Mouse (Mus musculus): ENCODE measurements around the gene Tmem40. TPM values are rescaled to one million over a fixed set of nuclear protein-coding genes. Genes with fewer than 3 reads are reported as not detected.

Gene Tmem40
- polyA plus RNA-seq, 1 experiment from 2014 or later, result 4.4 TPM

GRCm38 (mm10) chr6:115730560-115731342, 31.5 kb downstream of the Tmem40 start:
- Histone ChIP-seq H3K27me3 (ENCODE audit: control insufficient read depth, insufficient read depth, low read length) (no peaks in the 10 kb centered on the region), H3K4me3 (ENCODE audit: low read depth, low read length) (no peak overlapping the region), H3K4me1 (ENCODE audit: control insufficient read depth, insufficient read depth, low read length) (peaks cover 3% of the 10 kb centered on the region; the same call in 1 of the 2 replicates), H3K36me3 (ENCODE audit: control insufficient read depth, insufficient read depth, low read length) (no peaks in the 10 kb centered on the region), H3K27ac (ENCODE audit: low read depth, low read length) (no peak overlapping the region), H3K4me2 (no peak overlapping the region), H3K9ac (ENCODE audit: low read depth, low read length) (no peak overlapping the region), H3K9me3 (replicated peaks; ENCODE audit: control insufficient read depth, low read length) (peaks cover 6% of the 10 kb centered on the region; the same call in 1 of the 2 replicates)
- WGBS (ENCODE audit: insufficient replicate concordance), result 55% methylated on average over 20 of the region's 20 CpGs
- ATAC-seq (replicated peaks; ENCODE audit: insufficient number of reproducible peaks, low FRiP score, low TSS enrichment), result no peak

GRCm38 (mm10) chr6:115727570-115727969, 34.6 kb downstream of the Tmem40 start:
- Histone ChIP-seq H3K36me3 (ENCODE audit: control insufficient read depth, insufficient read depth, low read length) (no peaks in the 10 kb centered on the region), H3K4me1 (ENCODE audit: control insufficient read depth, insufficient read depth, low read length) (peaks cover 7% of the 10 kb centered on the region), H3K9me3 (replicated peaks; ENCODE audit: control insufficient read depth, low read length) (0 out of 2 replicates have a peak, but pooled peaks cover 6% of the 10 kb centered on the region), H3K4me3 (ENCODE audit: low read depth, low read length) (no peak overlapping the region), H3K4me2 (no peak overlapping the region), H3K27ac (ENCODE audit: low read depth, low read length) (no peak overlapping the region), H3K9ac (ENCODE audit: low read depth, low read length) (no peak overlapping the region), H3K27me3 (ENCODE audit: control insufficient read depth, insufficient read depth, low read length) (no peaks in the 10 kb centered on the region)
- WGBS (ENCODE audit: insufficient replicate concordance), result 50% methylated on average over 2 of the region's 2 CpGs
- ATAC-seq (replicated peaks; ENCODE audit: insufficient number of reproducible peaks, low FRiP score, low TSS enrichment), result no peak

- Histone ChIP-seq H3K36me3 (ENCODE audit: control insufficient read depth, insufficient read depth, low read length) (no peaks in the 10 kb centered on the region), H3K4me1 (ENCODE audit: control insufficient read depth, insufficient read depth, low read length) (peaks cover 10% of the 10 kb centered on the region), H3K4me3 (ENCODE audit: low read depth, low read length) (no peak overlapping the region), H3K9me3 (replicated peaks; ENCODE audit: control insufficient read depth, low read length) (0 out of 2 replicates have a peak, but pooled peaks cover 6% of the 10 kb centered on the region), H3K4me2 (no peak overlapping the region), H3K9ac (ENCODE audit: low read depth, low read length) (no peak overlapping the region), H3K27me3 (ENCODE audit: control insufficient read depth, insufficient read depth, low read length) (no peaks in the 10 kb centered on the region), H3K27ac (ENCODE audit: low read depth, low read length) (no peak overlapping the region)
- no peak for ATAC-seq (replicated peaks; ENCODE audit: insufficient number of reproducible peaks, low FRiP score, low TSS enrichment)
- WGBS (ENCODE audit: insufficient replicate concordance), result 73% methylated on average over 1 of the region's 1 CpGs
These were observed 35.1 kb downstream of the Tmem40 start for GRCm38 (mm10) chr6:115727108-115727507.

- Histone ChIP-seq H3K27me3 (ENCODE audit: control insufficient read depth, insufficient read depth, low read length) (no peaks in the 10 kb centered on the region), H3K9me3 (replicated peaks; ENCODE audit: control insufficient read depth, low read length) (0 out of 2 replicates have a peak, but pooled peaks cover 2% of the 10 kb centered on the region), H3K9ac (ENCODE audit: low read depth, low read length) (no peak overlapping the region), H3K4me2 (no peak overlapping the region), H3K4me1 (ENCODE audit: control insufficient read depth, insufficient read depth, low read length) (peaks cover 11% of the 10 kb centered on the region), H3K27ac (ENCODE audit: low read depth, low read length) (no peak overlapping the region), H3K36me3 (ENCODE audit: control insufficient read depth, insufficient read depth, low read length) (no peaks in the 10 kb centered on the region), H3K4me3 (ENCODE audit: low read depth, low read length) (no peak overlapping the region)
- no peak for ATAC-seq (replicated peaks; ENCODE audit: insufficient number of reproducible peaks, low FRiP score, low TSS enrichment)
- 55% methylated on average over 5 of the region's 5 CpGs for WGBS (ENCODE audit: insufficient replicate concordance)
These were observed 40.0 kb downstream of the Tmem40 start for GRCm38 (mm10) chr6:115722246-115722645.

GRCm38 (mm10) chr6:115717715-115718558, 44.3 kb downstream of the Tmem40 start:
- H3K27ac ChIP-seq (ENCODE audit: low read depth, low read length), result no peak overlapping the region
- H3K9ac ChIP-seq (ENCODE audit: low read depth, low read length), result peak overlapping the region; percentile 52
- 1% methylated on average over 15 of the region's 15 CpGs for whole genome bisulfite sequencing (ENCODE audit: insufficient replicate concordance)
- no peaks in the 10 kb centered on the region for H3K9me3 ChIP-seq (replicated peaks; ENCODE audit: control insufficient read depth, low read length)
- H3K4me1 ChIP-seq (ENCODE audit: control insufficient read depth, insufficient read depth, low read length), result peaks cover 15% of the 10 kb centered on the region
- H3K36me3 ChIP-seq (ENCODE audit: control insufficient read depth, insufficient read depth, low read length), result no peaks in the 10 kb centered on the region
- ATAC-seq (replicated peaks; ENCODE audit: insufficient number of reproducible peaks, low FRiP score, low TSS enrichment), result peak; percentile 86
- no peaks in the 10 kb centered on the region for H3K27me3 ChIP-seq (ENCODE audit: control insufficient read depth, insufficient read depth, low read length)
- peak overlapping the region; percentile 66 for H3K4me2 ChIP-seq
- peak overlapping the region; percentile 32 for H3K4me3 ChIP-seq (ENCODE audit: low read depth, low read length)

GRCm38 (mm10) chr6:115717101-115717652, 45.0 kb downstream of the Tmem40 start:
- 0 out of 2 replicates have a peak overlapping the region, but pooled peaks have one; percentile 39 for H3K9ac ChIP-seq (ENCODE audit: low read depth, low read length)
- H3K27ac ChIP-seq (ENCODE audit: low read depth, low read length), result no peak overlapping the region
- H3K4me1 ChIP-seq (ENCODE audit: control insufficient read depth, insufficient read depth, low read length), result peaks cover 9% of the 10 kb centered on the region; the same call in 1 of the 2 replicates
- H3K9me3 ChIP-seq (replicated peaks; ENCODE audit: control insufficient read depth, low read length), result no peaks in the 10 kb centered on the region
- H3K4me3 ChIP-seq (ENCODE audit: low read depth, low read length), result 0 out of 2 replicates have a peak overlapping the region, but pooled peaks have one; percentile 12
- H3K36me3 ChIP-seq (ENCODE audit: control insufficient read depth, insufficient read depth, low read length), result no peaks in the 10 kb centered on the region
- WGBS (ENCODE audit: insufficient replicate concordance), result 14% methylated on average over 8 of the region's 8 CpGs
- peak overlapping the region; percentile 66 for H3K4me2 ChIP-seq
- peak; percentile 67 for ATAC-seq (replicated peaks; ENCODE audit: insufficient number of reproducible peaks, low FRiP score, low TSS enrichment)
- no peaks in the 10 kb centered on the region for H3K27me3 ChIP-seq (ENCODE audit: control insufficient read depth, insufficient read depth, low read length)

- Histone ChIP-seq H3K4me3 (ENCODE audit: low read depth, low read length) (no peak overlapping the region), H3K4me2 (no peak overlapping the region), H3K36me3 (ENCODE audit: control insufficient read depth, insufficient read depth, low read length) (no peaks in the 10 kb centered on the region), H3K27me3 (ENCODE audit: control insufficient read depth, insufficient read depth, low read length) (no peaks in the 10 kb centered on the region), H3K9ac (ENCODE audit: low read depth, low read length) (no peak overlapping the region), H3K9me3 (replicated peaks; ENCODE audit: control insufficient read depth, low read length) (no peaks in the 10 kb centered on the region), H3K4me1 (ENCODE audit: control insufficient read depth, insufficient read depth, low read length) (no peaks in the 10 kb centered on the region), H3K27ac (ENCODE audit: low read depth, low read length) (no peak overlapping the region)
- 72% methylated on average over 2 of the region's 3 CpGs for WGBS (ENCODE audit: insufficient replicate concordance)
- ATAC-seq (replicated peaks; ENCODE audit: insufficient number of reproducible peaks, low FRiP score, low TSS enrichment), result no peak
These were observed 50.9 kb downstream of the Tmem40 start for GRCm38 (mm10) chr6:115711261-115711660.

- H3K27ac ChIP-seq (ENCODE audit: low read depth, low read length), result no peak overlapping the region
- H3K27me3 ChIP-seq (ENCODE audit: control insufficient read depth, insufficient read depth, low read length), result no peaks in the 10 kb centered on the region
- H3K4me1 ChIP-seq (ENCODE audit: control insufficient read depth, insufficient read depth, low read length), result peaks cover 2% of the 10 kb centered on the region
- no peak overlapping the region for H3K4me2 ChIP-seq
- WGBS (ENCODE audit: insufficient replicate concordance), result 76% methylated on average over 5 of the region's 5 CpGs
- H3K4me3 ChIP-seq (ENCODE audit: low read depth, low read length), result no peak overlapping the region
- no peaks in the 10 kb centered on the region for H3K9me3 ChIP-seq (replicated peaks; ENCODE audit: control insufficient read depth, low read length)
- H3K36me3 ChIP-seq (ENCODE audit: control insufficient read depth, insufficient read depth, low read length), result no peaks in the 10 kb centered on the region
- ATAC-seq (replicated peaks; ENCODE audit: insufficient number of reproducible peaks, low FRiP score, low TSS enrichment), result no peak
- no peak overlapping the region for H3K9ac ChIP-seq (ENCODE audit: low read depth, low read length)
These were observed 59.3 kb downstream of the Tmem40 start for GRCm38 (mm10) chr6:115702901-115703300.
